Mouse (Mus musculus) spleen, adult 2 months (tissue): ENCODE data around the gene Maml1. TPM values are rescaled to one million over a fixed set of nuclear protein-coding genes. Genes with fewer than 3 reads are reported as not detected.

Source experiments
- DNase-seq, 2 experiments: peaks; one replicate each; pipeline versions ENCODE4 v3.0.0 to v3.0.0-alpha.2; 2012 to 2021; ENCODE audit warnings: low spot score in 2 of 2, low read depth in 1 of 2
- H3K27ac ChIP-seq: fragments of 200-500 bp; 2 replicates; pipeline ENCODE4 v1.5.1; 2012; ENCODE audit warnings: low read length, inconsistent platforms; ENCODE audit not compliant: insufficient read depth
- H3K27me3 ChIP-seq: fragments of 200-500 bp; 2 replicates; pipeline ENCODE4 v1.6.1; 2012; ENCODE audit warnings: mild to moderate bottlenecking, moderate library complexity, low read length, inconsistent platforms; ENCODE audit not compliant: control insufficient read depth, insufficient read depth
- H3K36me3 ChIP-seq: fragments of 200-500 bp; 2 replicates; pipeline ENCODE4 v1.6.1; 2012; ENCODE audit warnings: mild to moderate bottlenecking, low read length, inconsistent platforms; ENCODE audit not compliant: control insufficient read depth, insufficient read depth
- H3K4me1 ChIP-seq: fragments of 200-500 bp; 2 replicates; pipeline ENCODE4 v1.6.1; 2011; ENCODE audit warnings: inconsistent platforms; ENCODE audit not compliant: control insufficient read depth, insufficient read depth, insufficient read length
- H3K4me3 ChIP-seq: fragments of 200-500 bp; 2 replicates; pipeline ENCODE4 v1.5.1; 2011; ENCODE audit warnings: mild to moderate bottlenecking, inconsistent platforms; ENCODE audit not compliant: insufficient read depth, insufficient read length; ENCODE audit errors: extremely low read depth
- CTCF ChIP-seq: fragments of 200-500 bp; IDR thresholded peaks from 2 replicates; pipeline ENCODE4 v1.5.1; 2011; ENCODE audit warnings: mild to moderate bottlenecking, inconsistent platforms; ENCODE audit not compliant: insufficient read depth, insufficient read length, insufficient replicate concordance; ENCODE audit errors: extremely low read depth
- POLR2A ChIP-seq: fragments of 200-500 bp; IDR thresholded peaks from 2 replicates; pipeline ENCODE4 v1.6.1; 2011; ENCODE audit warnings: low read depth, low read length, inconsistent platforms
- WGBS: fragments of 180-500 bp; shearing (Covaris S2); methylation state at CpG from one replicate; pipeline ENCODE4 v1.1.7; 2018; 5-methylcytosine and 5-hydroxymethylcytosine counted together
- polyA plus RNA-seq: library from polyadenylated mRNA; depleted of rRNA; stranded (reverse); fragments of >200 nt; gene quantifications from 2 replicates; pipeline ENCODE4 v1.2.3, GENCODE M21; 2012

Gene Maml1
- polyA plus RNA-seq, 1 experiment, result 15.0 TPM

DNA sequence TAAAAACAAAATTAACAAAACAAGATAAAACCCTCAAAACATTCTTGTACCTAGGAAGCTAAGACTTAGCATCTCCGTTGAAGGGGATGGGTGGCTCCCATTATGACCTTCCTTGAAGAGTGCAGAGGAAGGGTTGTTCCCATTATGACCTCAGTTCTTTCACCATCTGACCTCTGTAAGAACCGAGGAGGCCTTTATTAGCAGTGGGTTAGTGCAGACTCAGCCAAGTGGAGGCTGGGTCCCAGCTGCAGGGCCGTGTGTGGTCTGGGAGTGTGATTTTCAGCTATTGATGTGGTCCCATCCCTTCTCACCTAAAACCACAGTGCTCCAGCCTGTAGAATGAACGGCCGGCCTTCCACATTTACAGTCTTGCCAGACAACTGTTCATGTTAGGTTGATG, 46.8 kb downstream of the Maml1 start:
- 60% methylated on average over 5 of the region's 5 CpGs for WGBS
- H3K27me3 ChIP-seq, result no peaks in the 10 kb centered on the region
- H3K36me3 ChIP-seq, result no peaks in the 10 kb centered on the region
- no peak overlapping the region for H3K4me3 ChIP-seq
- TF ChIP-seq POLR2A (no peak), CTCF (no peak)
- H3K4me1 ChIP-seq, result no peaks in the 10 kb centered on the region
- no peak overlapping the region for H3K27ac ChIP-seq
- no peak for DNase-seq

DNA sequence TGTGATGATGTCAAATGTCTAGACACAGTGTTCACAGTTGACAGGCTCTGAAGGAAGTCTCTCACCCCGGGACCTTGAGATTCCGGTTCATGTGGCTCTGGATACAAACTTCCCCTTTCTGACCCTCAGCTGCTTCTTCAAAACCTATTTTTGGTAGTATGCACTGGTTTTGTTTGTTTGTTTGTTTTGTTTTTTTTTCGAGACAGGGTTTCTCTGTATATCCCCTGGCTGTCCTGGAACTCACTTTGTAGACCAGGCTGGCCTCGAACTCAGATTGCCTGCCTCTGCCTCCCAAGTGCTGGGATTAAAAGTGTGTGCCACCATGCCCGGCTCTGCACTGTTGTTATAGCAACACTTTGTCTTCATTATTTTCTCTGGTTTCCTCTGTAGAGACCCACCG, 48.2 kb downstream of the Maml1 start:
- TF ChIP-seq POLR2A, result no peak
- TF ChIP-seq CTCF, result no peak
- H3K4me3 ChIP-seq, result no peak overlapping the region
- H3K27ac ChIP-seq, result no peak overlapping the region
- H3K27me3 ChIP-seq, result no peaks in the 10 kb centered on the region
- WGBS, result 32% methylated on average over 6 of the region's 6 CpGs
- DNase-seq, result peak in 1 of 2 experiments; percentile 39
- H3K36me3 ChIP-seq, result no peaks in the 10 kb centered on the region
- H3K4me1 ChIP-seq, result no peaks in the 10 kb centered on the region

DNA sequence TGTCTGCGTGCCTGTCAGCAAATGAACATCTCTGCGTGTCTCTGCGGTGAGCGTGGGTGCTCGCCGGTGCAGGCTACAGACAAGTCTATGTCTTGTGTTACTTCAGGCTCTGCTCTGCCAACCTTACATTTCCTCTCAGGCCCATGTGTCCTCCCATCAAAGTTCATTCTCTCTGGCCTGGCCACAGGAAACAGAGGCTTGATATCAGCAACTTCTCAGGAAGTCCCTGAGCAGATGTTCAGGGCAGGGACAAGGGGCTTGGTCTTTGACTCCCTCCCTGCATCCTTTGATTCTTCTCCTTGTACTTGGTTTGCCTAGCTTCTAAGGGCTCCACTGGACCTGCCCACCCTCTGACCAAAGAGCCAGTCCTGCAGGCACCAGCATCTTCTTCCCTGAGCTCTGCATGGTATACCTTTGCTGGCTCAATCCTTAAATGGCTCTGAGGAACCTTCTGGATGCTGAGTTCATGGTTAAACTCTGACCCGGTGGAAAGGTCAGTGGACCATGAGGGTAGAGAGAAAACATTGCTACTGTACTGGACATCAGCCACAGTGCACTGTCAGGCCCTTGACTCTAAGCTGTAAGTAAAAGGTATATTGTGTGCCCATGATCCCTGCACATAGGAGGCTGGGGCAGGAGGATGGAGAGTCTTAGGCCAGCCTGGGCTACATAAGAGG, 51.7 kb downstream of the Maml1 start:
- H3K4me3 ChIP-seq, result no peak overlapping the region

DNA sequence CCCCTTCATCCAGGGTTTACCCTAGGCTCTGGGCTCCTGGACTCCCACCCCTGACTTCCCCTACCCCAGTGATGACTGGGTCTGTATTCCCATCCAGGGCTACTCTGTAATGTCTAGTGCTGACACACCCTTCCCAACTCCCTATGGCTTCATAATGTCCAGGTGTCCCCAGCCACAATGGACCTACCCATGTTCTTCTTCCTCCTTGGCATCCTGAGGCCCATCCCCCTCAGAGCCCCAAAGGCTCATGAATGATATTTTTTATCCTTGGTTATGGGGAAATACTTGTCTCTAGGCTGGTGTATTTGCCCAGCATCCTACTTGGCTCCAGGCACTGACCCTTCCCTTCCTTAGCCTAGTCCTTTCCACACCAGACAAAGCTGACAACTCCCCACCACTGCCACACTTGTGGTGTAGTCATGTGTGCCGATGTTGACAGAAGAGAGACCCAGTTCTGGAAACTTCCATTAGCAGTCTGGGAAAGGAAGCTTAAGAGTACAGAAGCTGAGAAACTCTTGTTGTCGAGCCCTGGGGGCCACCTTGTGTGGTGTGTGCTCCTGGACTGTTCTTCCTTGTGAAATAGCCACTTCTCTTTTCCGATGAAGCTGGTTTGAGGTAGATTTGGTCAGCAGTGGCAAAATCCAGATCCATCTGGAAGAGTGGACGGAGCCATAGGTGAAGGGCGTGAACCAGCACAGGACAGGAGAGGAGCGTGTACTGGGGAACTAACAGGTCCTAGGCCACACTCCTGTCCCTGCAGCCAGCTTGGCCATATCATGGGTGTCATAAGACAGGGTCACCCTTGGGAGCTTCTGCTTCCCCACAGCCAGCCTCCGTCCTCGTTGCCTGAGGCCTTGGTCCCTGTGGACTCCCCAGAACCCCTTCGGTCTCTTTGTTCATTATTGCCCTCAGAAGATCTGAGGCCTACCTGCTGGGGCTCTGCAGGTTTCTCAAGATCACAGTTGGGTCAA, 53.0 kb downstream of the Maml1 start:
- Histone ChIP-seq H3K4me3 (no peak overlapping the region), H3K4me1 (peaks cover 4% of the 10 kb centered on the region; the same call in 1 of the 2 replicates), H3K27ac (no peak overlapping the region), H3K36me3 (no peaks in the 10 kb centered on the region), H3K27me3 (no peaks in the 10 kb centered on the region)
- no peak for DNase-seq
- no peak for TF ChIP-seq CTCF
- WGBS, result 67% methylated on average over 9 of the region's 9 CpGs

More for the DNA sequence above, 51.7 kb downstream of the Maml1 start:
- Histone ChIP-seq H3K27me3 (no peaks in the 10 kb centered on the region), H3K36me3 (no peaks in the 10 kb centered on the region), H3K27ac (no peak overlapping the region), H3K4me1 (peaks cover 4% of the 10 kb centered on the region; the same call in 1 of the 2 replicates)
- WGBS, result 40% methylated on average over 7 of the region's 7 CpGs
- TF ChIP-seq CTCF (no peak), POLR2A (no peak)
- no peak for DNase-seq

DNA sequence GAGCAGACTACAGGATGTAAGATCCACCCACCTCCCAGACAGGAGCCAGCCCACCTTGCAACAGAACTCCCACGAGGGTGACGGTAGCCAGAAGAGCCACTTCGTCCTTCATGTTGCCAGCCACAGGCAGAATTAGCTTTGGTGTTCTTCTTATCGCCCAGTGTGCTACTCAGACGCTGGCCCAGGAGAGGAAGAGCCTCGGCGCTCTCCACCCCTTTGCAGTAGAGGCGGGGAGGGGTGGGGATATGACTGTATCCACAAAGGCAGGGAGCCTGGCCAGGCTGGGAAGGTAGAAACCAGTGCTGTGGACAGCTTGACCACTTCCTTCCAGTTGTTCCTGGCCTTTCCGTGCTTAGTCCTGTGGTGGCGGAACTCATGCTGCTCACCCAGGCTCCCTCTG, 53.8 kb downstream of the Maml1 start, which contains the start of gene Ltc4s:
Ltc4s (minus strand) TSS at position 293 of the 400 bp plus-strand sequence.
- H3K4me1 ChIP-seq, result peaks cover 4% of the 10 kb centered on the region; the same call in 1 of the 2 replicates
- TF ChIP-seq CTCF, result no peak
- no peak for TF ChIP-seq POLR2A
- peak within 1 kb of the TSS; percentile 85; the same call in 1 of the 2 replicates for H3K4me3 ChIP-seq
- WGBS, result 46% methylated on average over 10 of the region's 10 CpGs
- no peak within 1 kb of the TSS for H3K27ac ChIP-seq
- H3K36me3 ChIP-seq, result no peaks in the 10 kb centered on the region
- H3K27me3 ChIP-seq, result no peaks in the 10 kb centered on the region
- DNase-seq, result no peak

DNA sequence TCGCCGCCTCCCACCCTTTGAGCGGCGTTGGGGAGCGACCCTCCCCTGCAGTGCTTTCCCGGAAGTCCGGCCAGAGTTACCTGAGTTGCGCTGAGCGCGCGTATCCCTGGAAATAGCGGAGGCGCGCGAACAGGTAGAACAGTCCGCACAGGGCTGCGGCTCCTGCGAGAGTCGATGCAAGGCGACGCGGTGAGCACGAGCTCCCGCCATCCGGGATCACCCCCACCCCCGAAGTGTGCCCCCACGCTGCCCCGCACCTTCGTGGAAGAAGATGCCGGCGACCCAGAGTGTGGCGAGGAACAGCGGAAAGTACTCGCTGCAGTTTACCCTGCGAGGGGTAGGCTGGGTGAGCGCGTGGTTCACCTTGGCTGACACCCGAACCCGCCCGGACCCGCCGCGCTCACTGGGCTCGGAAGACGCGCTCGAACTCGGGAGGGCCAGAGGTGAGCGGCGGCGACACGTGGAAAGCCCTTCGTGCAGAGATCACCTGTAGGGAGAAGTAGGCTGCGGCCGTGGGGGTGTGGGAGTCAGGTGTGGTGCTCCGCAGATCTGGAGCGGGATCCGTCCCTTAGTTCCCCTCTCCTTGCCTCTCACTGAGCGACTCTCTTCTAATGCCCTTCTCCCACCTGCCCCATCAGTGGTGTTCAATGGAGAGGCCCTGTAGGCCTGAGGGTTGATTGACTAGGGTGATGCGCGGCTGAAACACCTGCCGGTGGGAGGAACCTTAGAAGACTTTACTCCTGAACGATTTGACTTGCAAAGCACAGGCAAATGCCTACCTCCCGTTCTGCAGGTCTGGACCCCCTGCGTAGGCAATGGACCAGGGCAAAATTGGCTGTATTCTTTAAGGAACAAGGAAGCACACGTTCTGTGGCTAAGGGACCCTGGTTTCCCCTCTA, 54.9 kb downstream of the Maml1 start:
- H3K27ac ChIP-seq, result no peak overlapping the region
- TF ChIP-seq CTCF (no peak), POLR2A (no peak)
- H3K27me3 ChIP-seq, result no peaks in the 10 kb centered on the region
- H3K4me3 ChIP-seq, result peak overlapping the region; percentile 85
- peaks cover under 1% of the 10 kb centered on the region; the same call in 1 of the 2 replicates for H3K36me3 ChIP-seq
- WGBS, result 3% methylated on average over 66 of the region's 66 CpGs
- peaks cover 4% of the 10 kb centered on the region; the same call in 1 of the 2 replicates for H3K4me1 ChIP-seq
- no peak for DNase-seq
